Mouse (Mus musculus) ES-Bruce4 (cell line): ENCODE results near the gene Wnt10b.

Experiments used
- CTCF ChIP-seq: IDR thresholded peaks from one replicate; pipeline ENCODE4 v1.8.1; 2011; ENCODE audit warnings: low read depth, low read length
- EP300 ChIP-seq: IDR thresholded peaks from 2 replicates; pipeline ENCODE4 v1.6.1; 2011; ENCODE audit warnings: low read depth, low read length; ENCODE audit not compliant: insufficient read depth
- POLR2A ChIP-seq: IDR thresholded peaks from one replicate; pipeline ENCODE4 v1.8.1; 2011; ENCODE audit warnings: low read length; ENCODE audit not compliant: insufficient read depth

DNA sequence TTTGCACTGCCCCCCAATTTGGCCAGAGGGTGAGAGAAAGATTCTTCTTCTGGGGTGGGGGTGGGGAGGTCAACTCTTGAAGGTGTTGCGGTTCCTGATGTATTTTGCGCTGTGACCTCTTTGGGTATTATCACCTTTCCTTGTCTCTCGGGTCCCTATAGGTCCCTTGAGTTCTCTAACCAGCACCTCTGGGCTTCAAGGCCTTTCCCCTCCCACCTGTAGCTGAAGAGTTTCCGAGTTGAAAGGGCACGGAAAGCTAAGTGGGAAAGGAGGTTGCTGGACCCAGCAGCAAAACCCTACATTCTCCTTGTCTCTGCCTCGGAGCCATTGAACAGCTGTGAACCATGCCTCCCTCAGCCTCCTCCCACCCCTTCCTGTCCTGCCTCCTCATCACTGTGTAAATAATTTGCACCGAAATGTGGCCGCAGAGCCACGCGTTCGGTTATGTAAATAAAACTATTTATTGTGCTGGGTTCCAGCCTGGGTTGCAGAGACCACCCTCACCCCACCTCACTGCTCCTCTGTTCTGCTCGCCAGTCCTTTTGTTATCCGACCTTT lies 15.3 kb upstream of the Wnt10b start:
- TF ChIP-seq CTCF (no peak), POLR2A (no peak), EP300 (no peak)
